Mouse (Mus musculus): ENCODE measurements at regions not wholly inside any gene's neighbourhood (a gene's known extent, or its start where the extent isn't known, plus 50 kb on each side); places are given as distances from the start of the nearest gene placed in this dataset.
A peak's percentile ranks its signal among the peaks of the same experiment; 100 is the strongest.

DNA sequence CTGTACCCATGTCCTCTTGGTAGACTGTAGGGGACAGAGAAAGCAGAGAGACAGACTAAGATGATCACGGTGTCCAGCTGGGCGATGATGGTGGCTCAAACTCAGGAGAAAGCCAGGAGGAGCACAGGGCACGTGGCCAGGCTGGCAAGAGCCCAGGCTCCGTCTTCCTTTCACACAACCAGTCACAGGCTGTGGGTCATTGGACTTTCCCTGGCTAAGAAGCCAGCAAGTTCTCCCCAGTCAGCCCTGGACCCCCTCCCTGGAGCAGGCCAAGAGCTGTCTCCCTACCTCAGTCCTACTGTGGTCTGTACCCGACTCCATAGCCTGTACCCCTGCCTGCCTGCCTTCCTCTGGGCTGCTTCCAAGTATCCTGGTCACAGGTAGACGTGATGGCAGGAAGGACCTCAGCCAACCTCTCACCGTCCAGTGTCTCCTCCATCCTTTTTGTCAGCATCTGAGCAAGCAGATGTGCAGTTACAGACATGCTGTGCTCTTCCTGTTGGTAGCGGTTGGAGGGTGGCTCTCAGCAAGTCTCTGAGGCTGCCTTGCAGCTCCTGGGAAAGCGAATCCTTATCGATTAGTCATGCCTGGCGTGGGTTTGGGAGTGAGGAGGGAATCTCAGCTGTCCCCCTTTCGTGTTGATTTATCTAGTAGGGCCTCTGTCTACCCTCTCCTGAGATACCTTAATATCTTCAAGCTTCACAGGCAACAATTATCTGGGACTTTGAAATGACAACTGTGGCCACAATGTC, 63.4 kb upstream of the Tmem189 start:
- H3K4me2 ChIP-seq (ENCODE audit: low read depth, low read length), result no peak overlapping the region
- DNase-seq (ENCODE audit: low spot score), result peak; percentile 66
- TF ChIP-seq CTCF (IDR thresholded peaks at IDR 0.05; ENCODE audit: low read depth), result no peak
- peak; percentile 54; the same call in 1 of the 2 replicates for ATAC-seq
- H3K27ac ChIP-seq, result peak overlapping the region; percentile 54; the same call in 1 of the 2 replicates
- 38% methylated on average over 12 of the region's 12 CpGs for WGBS
- H3K27me3 ChIP-seq (ENCODE audit: insufficient read depth, low read length), result no peaks in the 10 kb centered on the region
- 0 out of 2 replicates have a peak, but pooled peaks cover 7% of the 10 kb centered on the region for H3K4me1 ChIP-seq (ENCODE audit: insufficient read depth, low read length)
- H3K9me3 ChIP-seq (ENCODE audit: low read length), result no peaks in the 10 kb centered on the region
- H3K9ac ChIP-seq (replicated peaks; ENCODE audit: low read length), result no peak overlapping the region
- H3K4me3 ChIP-seq (ENCODE audit: low read length), result no peak overlapping the region
- H3K36me3 ChIP-seq (ENCODE audit: insufficient read depth, low read length), result no peaks in the 10 kb centered on the region

DNA sequence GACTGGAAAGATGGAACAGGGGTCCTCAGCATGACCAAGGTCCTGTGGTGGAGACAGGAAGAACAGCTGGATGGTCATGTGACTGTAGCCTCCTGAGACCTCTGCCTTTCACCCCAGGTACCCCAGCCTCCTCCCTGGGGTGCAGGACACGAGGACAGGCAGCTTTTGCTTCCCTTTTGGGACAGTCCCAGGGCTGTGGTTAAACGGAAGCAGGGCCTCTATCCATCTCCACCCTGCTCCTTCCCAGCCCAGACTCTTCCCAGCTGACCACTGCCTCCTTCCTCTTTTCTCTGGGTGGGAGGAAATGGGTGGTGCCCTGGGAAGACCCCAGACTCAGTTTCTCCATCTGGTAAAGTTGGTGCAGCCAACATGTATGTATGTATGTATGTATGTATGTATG, 62.0 kb upstream of the Tmem189 start:
- Histone ChIP-seq H3K27ac (no peak overlapping the region), H3K9ac (replicated peaks; ENCODE audit: low read length) (no peak overlapping the region), H3K4me1 (ENCODE audit: insufficient read depth, low read length) (0 out of 2 replicates have a peak, but pooled peaks cover 7% of the 10 kb centered on the region), H3K27me3 (ENCODE audit: insufficient read depth, low read length) (no peaks in the 10 kb centered on the region), H3K4me3 (ENCODE audit: low read length) (no peak overlapping the region), H3K4me2 (ENCODE audit: low read depth, low read length) (no peak overlapping the region), H3K9me3 (ENCODE audit: low read length) (no peaks in the 10 kb centered on the region), H3K36me3 (ENCODE audit: insufficient read depth, low read length) (no peaks in the 10 kb centered on the region)
- ATAC-seq (no peak), DNase-seq (ENCODE audit: low spot score) (no peak)
- 56% methylated on average over 2 of the region's 2 CpGs for WGBS
- no peak for TF ChIP-seq CTCF (IDR thresholded peaks at IDR 0.05; ENCODE audit: low read depth)

DNA sequence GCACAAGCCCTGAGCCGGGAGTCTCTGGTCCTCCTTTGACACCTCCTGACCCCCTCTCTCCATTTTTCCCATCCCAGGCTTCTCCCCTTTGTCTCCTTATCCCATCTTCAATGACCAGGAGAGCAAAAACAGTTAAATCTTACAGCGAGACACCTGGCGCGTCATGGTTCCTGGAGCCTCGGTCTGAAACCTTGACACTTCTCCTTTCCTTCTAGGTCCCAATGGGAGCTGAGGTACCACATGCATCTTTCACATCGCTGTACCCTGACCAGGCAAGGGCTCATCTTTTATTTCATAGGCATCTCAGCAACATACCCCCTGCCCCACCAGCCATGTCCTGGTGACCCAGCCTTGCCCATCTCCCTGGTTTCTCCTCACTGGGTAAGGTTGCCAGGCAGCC, 58.7 kb upstream of the Tmem189 start:
- ATAC-seq (no peak), DNase-seq (ENCODE audit: low spot score) (no peak)
- Histone ChIP-seq H3K4me2 (ENCODE audit: low read depth, low read length) (no peak overlapping the region), H3K27ac (no peak overlapping the region), H3K27me3 (ENCODE audit: insufficient read depth, low read length) (no peaks in the 10 kb centered on the region), H3K9me3 (ENCODE audit: low read length) (no peaks in the 10 kb centered on the region), H3K36me3 (ENCODE audit: insufficient read depth, low read length) (no peaks in the 10 kb centered on the region), H3K4me1 (ENCODE audit: insufficient read depth, low read length) (0 out of 2 replicates have a peak, but pooled peaks cover 13% of the 10 kb centered on the region), H3K9ac (replicated peaks; ENCODE audit: low read length) (no peak overlapping the region), H3K4me3 (ENCODE audit: low read length) (no peak overlapping the region)
- TF ChIP-seq CTCF (IDR thresholded peaks at IDR 0.05; ENCODE audit: low read depth), result no peak
- 92% methylated on average over 6 of the region's 6 CpGs for WGBS

DNA sequence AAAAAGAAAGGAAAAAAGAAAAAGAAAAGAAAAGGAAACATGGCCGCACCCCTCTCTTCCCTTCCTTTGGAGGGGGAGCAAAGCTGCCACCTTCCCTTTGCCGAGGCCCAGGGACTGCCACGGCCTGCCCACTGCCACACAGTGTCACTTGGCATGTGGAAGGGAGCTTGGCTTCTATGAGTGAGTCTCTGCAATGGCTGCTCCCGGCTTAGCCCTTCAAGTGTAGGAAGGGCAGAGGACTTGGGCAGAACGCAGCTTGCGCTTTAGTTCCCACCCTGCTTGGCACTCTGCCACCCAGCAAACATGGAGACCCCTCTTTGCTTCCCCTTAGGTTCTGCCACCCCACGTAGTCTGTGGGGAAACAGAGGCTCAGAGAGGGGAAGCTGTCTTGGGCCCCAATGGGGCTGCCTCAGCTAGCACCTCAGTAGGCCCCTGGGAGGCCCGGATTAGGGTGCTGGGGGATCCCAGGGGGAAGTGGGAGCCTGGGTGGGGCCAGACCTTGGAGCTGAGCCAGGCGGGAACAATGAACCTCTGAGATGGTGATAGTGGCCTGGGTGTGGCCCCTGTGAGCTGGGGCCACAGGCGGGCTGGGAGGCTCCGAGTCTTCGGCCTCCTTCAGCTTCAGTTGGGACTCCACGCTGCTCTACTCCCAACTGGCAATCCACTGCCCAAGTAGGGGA, 57.7 kb upstream of the Tmem189 start:
- WGBS, result 57% methylated on average over 13 of the region's 13 CpGs
- ATAC-seq (no peak), DNase-seq (ENCODE audit: low spot score) (no peak)
- Histone ChIP-seq H3K4me1 (ENCODE audit: insufficient read depth, low read length) (0 out of 2 replicates have a peak, but pooled peaks cover 5% of the 10 kb centered on the region), H3K4me2 (ENCODE audit: low read depth, low read length) (no peak overlapping the region), H3K27me3 (ENCODE audit: insufficient read depth, low read length) (no peaks in the 10 kb centered on the region), H3K36me3 (ENCODE audit: insufficient read depth, low read length) (no peaks in the 10 kb centered on the region), H3K27ac (0 out of 2 replicates have a peak overlapping the region, but pooled peaks have one; percentile 17), H3K4me3 (ENCODE audit: low read length) (no peak overlapping the region), H3K9me3 (ENCODE audit: low read length) (no peaks in the 10 kb centered on the region), H3K9ac (replicated peaks; ENCODE audit: low read length) (no peak overlapping the region)
- no peak for TF ChIP-seq CTCF (IDR thresholded peaks at IDR 0.05; ENCODE audit: low read depth)

DNA sequence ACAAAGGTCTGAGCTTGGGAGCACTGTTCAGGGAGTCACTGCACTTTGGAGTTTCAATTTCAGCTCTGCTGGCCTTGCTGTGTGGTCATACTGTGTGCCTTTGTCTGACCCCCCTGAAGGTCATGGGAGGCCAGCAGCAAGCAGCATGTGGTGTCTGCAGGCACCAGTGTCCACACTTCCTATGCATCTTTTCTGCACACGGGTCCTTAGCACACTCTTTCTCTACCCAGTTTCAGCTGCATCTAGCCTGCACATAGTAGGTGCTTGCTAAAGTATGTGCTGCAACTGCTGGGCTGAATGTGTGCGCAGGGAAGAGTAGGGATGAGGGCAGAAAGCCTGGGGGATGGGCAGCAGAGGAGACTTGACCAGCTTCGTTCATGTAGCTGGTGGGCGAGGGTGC, 56.7 kb upstream of the Tmem189 start:
- ATAC-seq (no peak), DNase-seq (ENCODE audit: low spot score) (no peak)
- Histone ChIP-seq H3K4me1 (ENCODE audit: insufficient read depth, low read length) (0 out of 2 replicates have a peak, but pooled peaks cover 5% of the 10 kb centered on the region), H3K9me3 (ENCODE audit: low read length) (no peaks in the 10 kb centered on the region), H3K9ac (replicated peaks; ENCODE audit: low read length) (no peak overlapping the region), H3K4me2 (ENCODE audit: low read depth, low read length) (no peak overlapping the region), H3K36me3 (ENCODE audit: insufficient read depth, low read length) (no peaks in the 10 kb centered on the region), H3K4me3 (ENCODE audit: low read length) (no peak overlapping the region), H3K27me3 (ENCODE audit: insufficient read depth, low read length) (no peaks in the 10 kb centered on the region), H3K27ac (no peak overlapping the region)
- whole genome bisulfite sequencing, result 84% methylated on average over 4 of the region's 4 CpGs
- TF ChIP-seq CTCF (IDR thresholded peaks at IDR 0.05; ENCODE audit: low read depth), result no peak

DNA sequence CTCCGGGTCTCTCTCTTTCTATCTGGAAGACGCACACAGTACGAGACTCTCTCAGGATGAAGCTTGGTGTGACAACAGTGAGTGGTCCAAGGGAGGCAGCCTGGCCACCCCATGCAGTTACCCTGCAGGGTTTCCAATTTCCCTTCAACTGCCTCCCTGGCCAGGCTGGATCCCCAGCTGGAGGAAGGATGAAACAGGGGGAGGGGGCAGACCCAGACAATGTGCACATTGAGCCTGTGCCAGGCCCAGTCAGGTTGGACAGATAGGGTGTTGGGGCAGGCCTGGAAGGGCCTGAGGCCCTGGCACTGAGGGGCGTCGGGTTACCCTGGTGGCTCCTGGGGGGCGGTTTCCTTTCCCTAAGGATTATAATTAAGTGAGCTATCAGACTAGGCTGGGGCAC, 55.8 kb upstream of the Tmem189 start:
- Histone ChIP-seq H3K4me2 (ENCODE audit: low read depth, low read length) (no peak overlapping the region), H3K36me3 (ENCODE audit: insufficient read depth, low read length) (no peaks in the 10 kb centered on the region), H3K9me3 (ENCODE audit: low read length) (no peaks in the 10 kb centered on the region), H3K4me1 (ENCODE audit: insufficient read depth, low read length) (0 out of 2 replicates have a peak, but pooled peaks cover 5% of the 10 kb centered on the region), H3K4me3 (ENCODE audit: low read length) (no peak overlapping the region), H3K27ac (no peak overlapping the region), H3K27me3 (ENCODE audit: insufficient read depth, low read length) (no peaks in the 10 kb centered on the region), H3K9ac (replicated peaks; ENCODE audit: low read length) (no peak overlapping the region)
- no peak for TF ChIP-seq CTCF (IDR thresholded peaks at IDR 0.05; ENCODE audit: low read depth)
- ATAC-seq (peak; percentile 53; the same call in 1 of the 2 replicates), DNase-seq (ENCODE audit: low spot score) (peak; percentile 39)
- 49% methylated on average over 6 of the region's 6 CpGs for WGBS

Measured in hindbrain, postnatal 0 days (tissue).